Mouse (Mus musculus): ENCODE measurements around the gene Wfikkn2. TPM values are rescaled to one million over a fixed set of nuclear protein-coding genes. Genes with fewer than 3 reads are reported as not detected.

The Wfikkn2 gene
- not detected in 4 replicates for total RNA-seq (2023; ENCODE audit: inconsistent age)

GRCm38 (mm10) chr11:94245955-94246788, at the start of gene Wfikkn2:
Gene Wfikkn2 (minus strand): TSS chr11:94246005.

GRCm38 (mm10) chr11:94281199-94282181, 35.7 kb upstream of the Wfikkn2 start, which contains the start of gene Gm21885:
Gene Gm21885 (plus strand): TSS chr11:94281873.

GRCm38 (mm10) chr11:94211124-94211603, 34.6 kb downstream of the Wfikkn2 start, which contains the start of gene Tob1:
Gene Tob1 (plus strand): TSS chr11:94211454.

Other genes with a start within 250 kb of the Wfikkn2 start
- gene Spag9, start 249.9 kb downstream of the Wfikkn2 start, total RNA-seq (2023; ENCODE audit: inconsistent age), result 160 to 176 TPM (median 171 TPM) in 4 replicates
- gene Tob1, start 34.6 kb downstream of the Wfikkn2 start, total RNA-seq (2023; ENCODE audit: inconsistent age), result 35.0 to 38.1 TPM (median 37.2 TPM) in 4 replicates
- gene Gm21885, start 35.9 kb upstream of the Wfikkn2 start, total RNA-seq (2023; ENCODE audit: inconsistent age), result not detected in 4 replicates
- 101 to 106 TPM (median 102 TPM) in 4 replicates for gene Luc7l3, start 76.0 kb upstream of the Wfikkn2 start, total RNA-seq (2023; ENCODE audit: inconsistent age)
- 45.7 to 63.8 TPM (median 50.6 TPM) in 4 replicates for gene Ankrd40, start 82.0 kb upstream of the Wfikkn2 start, total RNA-seq (2023; ENCODE audit: inconsistent age)
- 1.2 to 3.4 TPM (median 2.4 TPM) in 4 replicates for gene Abcc3, start 147.0 kb upstream of the Wfikkn2 start, total RNA-seq (2023; ENCODE audit: inconsistent age)
- gene Cacna1g, start 228.2 kb upstream of the Wfikkn2 start, total RNA-seq (2023; ENCODE audit: inconsistent age), result not detected in 4 replicates
- not detected in 4 replicates for gene Spata20, start 240.2 kb upstream of the Wfikkn2 start, total RNA-seq (2023; ENCODE audit: inconsistent age)